Mouse (Mus musculus) forebrain, embryonic 14.5 days (tissue): ENCODE results near the gene Baz1b. TPM values are rescaled to one million over a fixed set of nuclear protein-coding genes. Genes with fewer than 3 reads are reported as not detected.

Source experiments
- ATAC-seq: fragments of 200-750 bp; cut with Nextera tagmentation; 2 replicates; pipeline ENCODE4 v1.8.0; 2017; ENCODE audit warnings: mild to moderate bottlenecking, moderate library complexity
- DNase-seq: peaks from one replicate; pipeline ENCODE4 v3.0.0-alpha.2; 2015; ENCODE audit warnings: low spot score
- H3K27ac ChIP-seq: fragments of 300-500 bp; sonication (generic); 2 replicates; pipeline ENCODE4 v1.5.1; 2014; ENCODE audit warnings: low read depth, mild to moderate bottlenecking, control low read depth, low read length, moderate library complexity
- H3K27me3 ChIP-seq: fragments of 300-500 bp; sonication (generic); replicated peaks from 2 replicates; pipeline ENCODE4 v1.6.1; 2014; ENCODE audit warnings: low read length, control low read depth, mixed read lengths; ENCODE audit not compliant: control insufficient read depth, insufficient read depth
- H3K36me3 ChIP-seq: fragments of 300-500 bp; sonication (generic); 2 replicates; pipeline ENCODE4 v1.6.1; 2014; ENCODE audit warnings: low read length, control low read depth; ENCODE audit not compliant: control insufficient read depth, insufficient read depth
- H3K4me1 ChIP-seq: fragments of 300-500 bp; sonication (generic); 2 replicates; pipeline ENCODE4 v1.6.1; 2014; ENCODE audit warnings: antibody characterized with exemption, low read length, control low read depth; ENCODE audit not compliant: control insufficient read depth, insufficient read depth
- H3K4me2 ChIP-seq: fragments of 300-500 bp; sonication (generic); 2 replicates; pipeline ENCODE4 v1.6.1; 2014; ENCODE audit warnings: mild to moderate bottlenecking, control low read depth, low read length
- H3K4me3 ChIP-seq: fragments of 300-500 bp; sonication (generic); 2 replicates; pipeline ENCODE4 v1.5.1; 2014; ENCODE audit warnings: low read depth, low read length, control low read depth
- H3K9ac ChIP-seq: fragments of 300-500 bp; sonication (generic); 2 replicates; pipeline ENCODE4 v1.6.1; 2014; ENCODE audit warnings: mild to moderate bottlenecking, low read length, control low read depth, moderate library complexity
- H3K9me3 ChIP-seq: fragments of 300-500 bp; sonication (generic); replicated peaks from 2 replicates; pipeline ENCODE4 v1.6.1; 2016; ENCODE audit warnings: low read length, control low read depth, mixed read lengths; ENCODE audit not compliant: control insufficient read depth
- WGBS: fragments of 180-500 bp; shearing (Covaris S2); extraction: QIAGEN DNeasy Blood & Tissue Kit; methylation state at CpG from one replicate; pipeline ENCODE4 v1.1.7; 2014; 5-methylcytosine and 5-hydroxymethylcytosine counted together
- polyA plus RNA-seq: library from polyadenylated mRNA; unstranded; fragments of >200 nt; fragmentation: Nextera tagmentation; extraction: Ambion mirVana; gene quantifications from 2 replicates; pipeline ENCODE4 v1.2.1, GENCODE M21; 2014

The Baz1b gene
- polyA plus RNA-seq, 1 experiment from 2014 or later, result 35.5 TPM

DNA sequence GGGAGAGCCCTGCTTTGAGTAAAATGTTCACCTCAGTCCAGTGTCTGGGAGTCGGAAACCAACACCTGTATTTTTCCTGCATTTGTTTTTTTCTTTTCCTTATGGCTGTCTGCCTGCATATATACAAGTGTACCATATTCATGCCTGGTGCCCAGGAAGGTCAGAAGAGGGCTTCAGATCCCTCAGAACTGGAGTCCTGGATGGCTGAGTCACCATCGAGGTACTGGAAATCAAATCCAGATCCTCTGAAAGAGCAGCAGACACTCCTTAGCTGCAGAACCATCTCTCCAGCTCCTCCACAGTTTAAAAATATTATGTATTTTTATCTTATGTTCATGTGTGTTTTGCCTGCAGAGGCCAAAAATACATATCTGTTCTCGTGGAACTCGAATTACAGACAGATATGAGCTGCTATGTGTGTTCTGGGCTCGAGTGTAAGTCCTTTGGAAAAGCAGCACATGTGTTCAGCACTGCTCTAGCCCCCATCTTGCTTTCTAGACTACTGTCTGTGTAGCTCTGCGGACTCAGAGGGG, 15.3 kb upstream of the Baz1b start:
- ATAC-seq, result no peak
- H3K36me3 ChIP-seq, result peaks cover 54% of the 10 kb centered on the region
- 93% methylated on average over 6 of the region's 6 CpGs for WGBS

DNA sequence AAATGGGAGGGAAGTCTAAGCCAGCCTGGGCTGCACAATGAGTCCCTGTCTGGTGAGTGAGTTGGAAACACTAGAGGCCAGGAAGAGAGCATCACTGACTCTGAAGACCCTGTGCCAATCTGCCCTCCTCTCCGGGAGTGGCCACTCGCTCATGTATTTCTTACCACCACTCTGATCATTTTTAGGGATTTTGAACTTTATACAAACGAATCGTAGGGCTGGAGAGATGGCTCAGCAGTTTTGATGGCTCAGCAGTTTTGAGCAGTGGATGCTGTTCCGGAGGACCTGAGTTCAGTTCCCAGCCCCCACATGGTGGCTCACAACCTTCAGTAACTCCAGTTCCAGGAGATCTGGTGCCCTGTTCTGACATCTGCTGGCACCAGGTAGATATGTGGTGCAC, 14.1 kb upstream of the Baz1b start:
- ATAC-seq (no peak), DNase-seq (no peak)
- H3K4me1 ChIP-seq, result peaks cover 6% of the 10 kb centered on the region
- no peak overlapping the region for H3K27ac ChIP-seq
- no peak overlapping the region for H3K9ac ChIP-seq
- H3K36me3 ChIP-seq, result peaks cover 66% of the 10 kb centered on the region
- H3K4me2 ChIP-seq, result no peak overlapping the region
- no peaks in the 10 kb centered on the region for H3K9me3 ChIP-seq
- H3K4me3 ChIP-seq, result no peak overlapping the region
- 94% methylated on average over 5 of the region's 5 CpGs for WGBS
- H3K27me3 ChIP-seq, result no peaks in the 10 kb centered on the region

More for the DNA sequence above, 15.3 kb upstream of the Baz1b start:
- DNase-seq, result no peak
- no peak overlapping the region for H3K4me3 ChIP-seq
- H3K4me2 ChIP-seq, result no peak overlapping the region
- H3K9me3 ChIP-seq, result no peaks in the 10 kb centered on the region
- H3K4me1 ChIP-seq, result peaks cover 6% of the 10 kb centered on the region
- no peak overlapping the region for H3K27ac ChIP-seq
- H3K9ac ChIP-seq, result no peak overlapping the region
- no peaks in the 10 kb centered on the region for H3K27me3 ChIP-seq

DNA sequence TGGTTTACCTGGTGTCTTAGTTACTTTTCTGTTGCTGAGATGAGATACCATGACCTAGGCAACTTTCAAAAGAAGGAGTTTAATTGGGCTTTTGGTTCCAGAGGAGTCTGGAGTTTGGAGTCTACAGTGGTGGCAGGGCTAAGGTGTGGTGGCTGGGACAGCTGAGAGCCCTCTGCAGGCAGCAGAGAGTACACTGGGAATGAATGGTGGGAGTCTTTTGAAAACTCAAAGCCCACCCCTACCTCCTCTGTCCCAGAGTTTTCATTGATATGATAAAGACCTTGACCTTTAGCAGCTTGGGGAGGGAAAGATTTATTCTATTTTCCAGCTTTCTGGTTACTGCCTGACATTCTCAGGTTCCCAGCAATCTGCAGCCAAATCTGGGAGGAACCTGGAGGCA, 12.0 kb upstream of the Baz1b start:
- Histone ChIP-seq H3K9ac (no peak overlapping the region), H3K27me3 (no peaks in the 10 kb centered on the region), H3K4me1 (no peaks in the 10 kb centered on the region), H3K4me3 (no peak overlapping the region), H3K9me3 (no peaks in the 10 kb centered on the region), H3K27ac (no peak overlapping the region), H3K4me2 (no peak overlapping the region), H3K36me3 (peaks cover 87% of the 10 kb centered on the region)
- no peak for ATAC-seq
- DNase-seq, result no peak

DNA sequence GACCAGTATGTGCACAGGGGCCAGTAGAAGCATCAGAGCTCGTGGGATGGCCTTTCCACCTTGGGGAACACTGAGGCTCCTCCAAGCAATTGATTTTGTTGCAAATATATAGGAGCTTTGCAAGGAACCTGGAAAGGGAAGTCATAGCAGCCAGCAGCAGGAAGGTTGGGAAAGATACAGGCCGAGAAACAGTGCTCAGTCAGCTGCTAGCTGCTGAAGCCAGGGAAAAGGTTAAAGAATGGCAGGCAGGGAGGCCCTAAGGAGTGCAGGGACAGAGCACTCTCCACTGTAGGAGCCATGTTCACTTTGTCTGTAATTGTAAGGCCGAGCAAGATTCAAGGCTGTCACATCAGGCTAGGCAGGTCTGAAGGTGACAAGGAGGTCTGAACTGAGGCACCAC, 8.5 kb upstream of the Baz1b start:
- H3K4me2 ChIP-seq, result no peak overlapping the region
- H3K27me3 ChIP-seq, result no peaks in the 10 kb centered on the region
- H3K9ac ChIP-seq, result no peak overlapping the region
- H3K36me3 ChIP-seq, result peaks cover 93% of the 10 kb centered on the region
- H3K4me1 ChIP-seq, result no peaks in the 10 kb centered on the region
- H3K4me3 ChIP-seq, result no peak overlapping the region
- ATAC-seq, result no peak
- DNase-seq, result no peak
- H3K9me3 ChIP-seq, result no peaks in the 10 kb centered on the region
- H3K27ac ChIP-seq, result no peak overlapping the region
- WGBS, result 82% methylated on average over 3 of the region's 3 CpGs

DNA sequence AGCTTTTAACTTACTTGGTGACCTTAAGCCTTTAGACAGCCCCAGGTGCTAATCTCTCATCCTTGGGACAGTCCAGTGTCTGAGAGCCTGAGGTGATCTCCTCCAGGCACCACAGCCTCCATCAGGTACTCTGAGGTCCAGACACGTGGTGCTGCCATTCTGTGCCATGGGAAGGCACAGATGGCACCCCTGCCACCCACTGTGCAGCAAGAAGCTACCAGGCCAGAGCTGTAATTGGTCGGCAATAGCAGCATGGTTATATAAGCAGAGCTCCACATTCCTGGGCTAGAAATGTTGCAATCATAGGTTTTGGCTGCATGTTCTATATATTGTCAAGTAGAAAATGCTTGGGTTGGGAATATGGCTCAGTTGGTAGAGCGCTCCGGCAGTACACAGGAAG, 8.1 kb upstream of the Baz1b start:
- no peak for ATAC-seq
- H3K9ac ChIP-seq, result no peak overlapping the region

DNA sequence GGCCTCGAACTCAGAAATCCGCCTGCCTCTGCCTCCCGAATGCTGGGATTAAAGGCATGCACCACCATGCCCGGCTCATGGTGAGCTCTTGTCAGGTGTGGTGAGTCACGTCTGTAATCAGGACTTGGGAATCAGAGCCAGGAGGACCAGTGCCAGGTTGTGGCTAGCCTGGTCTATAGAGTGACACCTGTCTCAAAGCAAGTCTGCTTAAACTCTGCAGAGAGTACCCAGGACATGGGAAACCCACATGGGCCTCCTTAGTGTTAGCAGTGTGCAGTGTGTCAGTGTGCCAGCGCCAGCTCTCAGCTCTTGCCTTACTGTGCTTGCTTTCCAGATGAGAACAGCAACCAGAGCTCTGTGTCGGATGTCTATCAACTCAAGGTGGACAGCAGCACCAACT, 7.4 kb upstream of the Baz1b start:
- Histone ChIP-seq H3K27me3 (no peaks in the 10 kb centered on the region), H3K9ac (no peak overlapping the region), H3K27ac (no peak overlapping the region), H3K4me3 (no peak overlapping the region), H3K4me1 (no peaks in the 10 kb centered on the region), H3K9me3 (no peaks in the 10 kb centered on the region), H3K36me3 (peaks cover 82% of the 10 kb centered on the region), H3K4me2 (no peak overlapping the region)
- ATAC-seq, result no peak
- no peak for DNase-seq
- 99% methylated on average over 6 of the region's 7 CpGs for WGBS

More for the DNA sequence above, 8.1 kb upstream of the Baz1b start:
- H3K4me1 ChIP-seq, result no peaks in the 10 kb centered on the region
- H3K9me3 ChIP-seq, result no peaks in the 10 kb centered on the region
- H3K27ac ChIP-seq, result no peak overlapping the region
- H3K36me3 ChIP-seq, result peaks cover 88% of the 10 kb centered on the region
- no peak overlapping the region for H3K4me3 ChIP-seq
- 89% methylated on average over 4 of the region's 4 CpGs for WGBS
- no peak for DNase-seq
- H3K4me2 ChIP-seq, result no peak overlapping the region
- no peaks in the 10 kb centered on the region for H3K27me3 ChIP-seq

DNA sequence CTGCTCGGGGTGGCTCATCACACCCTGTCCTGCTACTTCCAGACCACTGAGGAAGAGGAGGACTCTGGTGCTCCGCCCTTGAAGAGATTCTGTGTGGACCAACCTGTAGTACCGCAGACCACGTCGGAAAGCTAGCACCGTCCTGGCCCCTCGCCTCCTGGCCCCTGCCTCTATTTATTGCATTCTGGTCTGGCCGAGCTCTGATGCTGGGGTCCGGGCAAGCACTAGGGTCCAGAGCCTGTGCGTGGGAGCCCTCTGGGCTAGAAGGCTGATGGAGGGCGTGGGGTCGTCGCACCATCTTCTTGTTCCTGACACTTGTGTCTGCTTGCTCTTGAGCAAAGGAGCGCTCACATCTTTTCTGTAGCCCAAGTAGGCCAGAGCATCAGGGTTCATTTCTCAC, 6.3 kb upstream of the Baz1b start:
- peaks cover 70% of the 10 kb centered on the region for H3K36me3 ChIP-seq
- H3K9me3 ChIP-seq, result no peaks in the 10 kb centered on the region
- no peak overlapping the region for H3K4me3 ChIP-seq
- H3K4me1 ChIP-seq, result no peaks in the 10 kb centered on the region
- no peak overlapping the region for H3K4me2 ChIP-seq
- H3K27ac ChIP-seq, result no peak overlapping the region
- 93% methylated on average over 14 of the region's 14 CpGs for WGBS
- H3K9ac ChIP-seq, result no peak overlapping the region
- H3K27me3 ChIP-seq, result no peaks in the 10 kb centered on the region
- no peak for DNase-seq
- ATAC-seq, result no peak

DNA sequence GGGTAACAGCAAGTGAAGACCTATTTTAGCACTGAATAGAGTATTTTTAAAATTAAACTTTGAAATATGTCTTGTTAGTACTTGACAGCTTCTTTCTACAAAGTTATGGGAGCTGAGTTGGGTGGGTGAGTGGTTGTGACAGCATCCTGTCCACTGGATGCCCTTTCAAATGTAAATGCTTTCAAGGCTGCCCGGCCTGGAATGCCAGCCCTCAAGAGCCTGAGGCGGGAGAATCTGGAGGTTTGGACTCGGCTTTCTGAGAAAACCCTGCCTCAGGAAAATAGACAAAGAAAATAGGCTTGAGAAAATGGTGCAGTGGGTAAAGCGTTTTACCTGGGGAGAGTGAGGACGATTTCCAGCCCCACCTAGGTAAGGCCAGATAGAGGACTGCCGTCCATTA, 5.3 kb upstream of the Baz1b start:
- Histone ChIP-seq H3K27ac (no peak overlapping the region), H3K27me3 (no peaks in the 10 kb centered on the region), H3K4me3 (no peak overlapping the region), H3K9me3 (no peaks in the 10 kb centered on the region), H3K36me3 (peaks cover 63% of the 10 kb centered on the region), H3K4me2 (no peak overlapping the region), H3K9ac (no peak overlapping the region), H3K4me1 (peaks cover 2% of the 10 kb centered on the region; the same call in 1 of the 2 replicates)
- DNase-seq, result no peak
- no peak for ATAC-seq
- WGBS, result 68% methylated on average over 6 of the region's 6 CpGs

DNA sequence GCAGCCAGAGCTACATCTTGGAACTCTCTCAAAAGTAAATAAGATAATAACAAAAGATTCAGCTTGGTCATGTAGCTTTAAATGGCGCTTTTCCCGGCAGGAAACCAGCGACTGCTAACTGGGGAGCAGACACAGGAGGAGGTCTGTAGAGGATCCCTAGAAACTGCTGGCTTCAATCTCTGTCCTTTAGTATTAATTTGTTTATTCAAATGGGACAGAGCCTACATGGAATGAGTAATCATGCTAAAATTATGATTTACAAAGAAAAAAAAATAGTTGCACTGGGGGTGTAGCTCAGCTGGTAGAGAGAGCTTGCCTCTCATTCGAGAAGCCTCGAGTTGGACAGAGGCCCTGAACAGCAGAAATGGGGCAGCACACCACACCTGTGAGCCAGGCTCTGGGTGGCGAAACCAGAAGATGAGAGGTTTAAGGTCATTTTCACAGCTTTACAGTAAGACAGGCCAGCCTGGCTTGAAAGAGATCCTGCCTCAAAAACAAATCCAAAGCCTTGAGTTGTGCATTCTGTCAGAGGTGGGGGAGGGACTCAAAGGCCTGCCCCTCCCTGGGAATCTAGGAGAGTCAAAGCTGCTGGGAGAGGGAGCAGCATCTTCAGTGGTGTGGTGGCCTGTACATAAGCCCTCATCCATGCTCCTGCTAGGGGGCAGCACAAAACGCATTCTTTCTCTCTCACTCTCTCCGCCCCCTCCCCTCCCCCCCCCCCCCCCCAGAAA, 3.8 kb upstream of the Baz1b start:
- Histone ChIP-seq H3K36me3 (peaks cover 48% of the 10 kb centered on the region), H3K9ac (no peak overlapping the region), H3K27ac (no peak overlapping the region), H3K4me3 (no peak overlapping the region), H3K4me2 (no peak overlapping the region), H3K4me1 (peaks cover 2% of the 10 kb centered on the region; the same call in 1 of the 2 replicates), H3K9me3 (no peaks in the 10 kb centered on the region), H3K27me3 (no peaks in the 10 kb centered on the region)
- ATAC-seq, result no peak
- no peak for DNase-seq
- 64% methylated on average over 8 of the region's 8 CpGs for WGBS
